Comparison of ENCODE assay signal across 10 mouse cellular contexts in genomic region chr2:154916547-154916946, GRCm38 (mm10). TPM values are rescaled to one million over a fixed set of nuclear protein-coding genes. Genes with fewer than 3 reads are reported as not detected.
DNase-seq lines count a peak whose midpoint lies in the region; ATAC-seq and TF ChIP-seq lines count a peak whose summit lies in the region.
"Had no signal": no experiment of that assay in that cellular context is flagged by ENCODE, and none has a peak within 500 bp of the region (broad histone marks: within the 10 kb centered on the region; RNA-seq: fewer than 3 reads in every experiment).

No protein-coding gene starts in this region.

- 13% methylated on average over 2 of the region's 2 CpGs for whole genome bisulfite sequencing in hindbrain, embryonic 11.5 days
- 14% methylated on average over 2 of the region's 2 CpGs for WGBS in hindbrain, embryonic 13.5 days
- WGBS in kidney, postnatal 0 days, result 17% methylated on average over 2 of the region's 2 CpGs
- WGBS in neural tube, embryonic 15.5 days, result 11% methylated on average over 2 of the region's 2 CpGs

- H3K9ac ChIP-seq in hindbrain, embryonic 11.5 days (ENCODE audit: low read depth, low read length), result no peak overlapping the region
- no peak overlapping the region for H3K9ac ChIP-seq in hindbrain, embryonic 13.5 days
- H3K9ac ChIP-seq in CH12.LX (ENCODE audit: insufficient read depth, low read depth), result no peak overlapping the region
- no peak overlapping the region for H3K9ac ChIP-seq in kidney, postnatal 0 days (ENCODE audit: low read depth, low read length)
- no peak overlapping the region for H3K9ac ChIP-seq in neural tube, embryonic 15.5 days (replicated peaks)

- no peak overlapping the region for H3K4me3 ChIP-seq in hindbrain, embryonic 11.5 days (ENCODE audit: low read depth, low read length)
- H3K4me3 ChIP-seq in hindbrain, embryonic 13.5 days, result no peak overlapping the region
- H3K4me3 ChIP-seq in CH12.LX (replicated peaks in 1 of 3; ENCODE audit: low read depth in 2 of 3, low read length in 2 of 3, poor library complexity in 1 of 3), result no peak overlapping the region
- H3K4me3 ChIP-seq in kidney, postnatal 0 days (replicated peaks; ENCODE audit: low read depth, low read length), result no peak overlapping the region
- H3K4me3 ChIP-seq in neural tube, embryonic 15.5 days (replicated peaks), result no peak overlapping the region
- H3K4me3 ChIP-seq: erythroblast, embryonic 14.5 days had no signal

- H3K36me3 ChIP-seq in hindbrain, embryonic 11.5 days (ENCODE audit: control insufficient read depth, insufficient read depth, low read length), result no peaks in the 10 kb centered on the region
- no peaks in the 10 kb centered on the region for H3K36me3 ChIP-seq in hindbrain, embryonic 13.5 days
- H3K36me3 ChIP-seq in CH12.LX (replicated peaks in 1 of 2; ENCODE audit: control insufficient read depth in 1 of 2, insufficient read depth in 1 of 2, low read length in 1 of 2), result no peaks in the 10 kb centered on the region
- H3K36me3 ChIP-seq in kidney, postnatal 0 days (ENCODE audit: insufficient read depth, low read length), result no peaks in the 10 kb centered on the region
- H3K36me3 ChIP-seq in neural tube, embryonic 15.5 days, result no peaks in the 10 kb centered on the region

- dilution Hi-C loops in CH12.LX (cut with MboI; ENCODE audit: extremely low pct_ligation_motif_present, extremely low pct_unique_long_range_greater_than_20kb, low sequenced_read_pairs), result no loop called here

- peak; percentile 60 for DNase-seq in hindbrain, embryonic 11.5 days (ENCODE audit: low spot score)
- peak; percentile 69 for DNase-seq in CH12.LX (ENCODE audit: extremely low read depth)
- peak; percentile 65 for DNase-seq in brain, adult 2 months (ENCODE audit: low read depth, low spot score)
- DNase-seq in kidney, postnatal 0 days (ENCODE audit: low spot score), result peak; percentile 74
- peak; percentile 81 for DNase-seq in retina, postnatal 1 day
- DNase-seq in frontal cortex, postnatal 14 days (ENCODE audit: low spot score in 2 of 2), result no peak

- H3K79me2 ChIP-seq in CH12.LX (replicated peaks; ENCODE audit: control insufficient read depth, extremely low read depth, insufficient read depth, poor library complexity, severe bottlenecking), result no peaks in the 10 kb centered on the region

- no peak overlapping the region for H3K27ac ChIP-seq in hindbrain, embryonic 11.5 days (ENCODE audit: low read depth, low read length)
- H3K27ac ChIP-seq in hindbrain, embryonic 13.5 days, result no peak overlapping the region
- H3K27ac ChIP-seq in CH12.LX (ENCODE audit: insufficient read depth, low read depth), result no peak overlapping the region
- no peak overlapping the region for H3K27ac ChIP-seq in kidney, postnatal 0 days
- no peak overlapping the region for H3K27ac ChIP-seq in neural tube, embryonic 15.5 days (replicated peaks)
- H3K27ac ChIP-seq: macrophage had no signal

- no peaks in the 10 kb centered on the region for H3K9me3 ChIP-seq in hindbrain, embryonic 11.5 days (ENCODE audit: control insufficient read depth, low read length)
- H3K9me3 ChIP-seq in hindbrain, embryonic 13.5 days, result no peaks in the 10 kb centered on the region
- H3K9me3 ChIP-seq in CH12.LX (replicated peaks; ENCODE audit: low read length), result no peaks in the 10 kb centered on the region
- H3K9me3 ChIP-seq in kidney, postnatal 0 days (replicated peaks; ENCODE audit: low read length), result no peaks in the 10 kb centered on the region
- no peaks in the 10 kb centered on the region for H3K9me3 ChIP-seq in neural tube, embryonic 15.5 days (replicated peaks)

- H3K4me1 ChIP-seq in hindbrain, embryonic 11.5 days (replicated peaks; ENCODE audit: control insufficient read depth, insufficient read depth, low read length), result no peaks in the 10 kb centered on the region
- H3K4me1 ChIP-seq in hindbrain, embryonic 13.5 days (replicated peaks), result no peaks in the 10 kb centered on the region
- no peaks in the 10 kb centered on the region; a peak in 1 of 4 replicates for H3K4me1 ChIP-seq in CH12.LX (ENCODE audit: control insufficient read depth in 1 of 2, insufficient read depth in 2 of 2)
- H3K4me1 ChIP-seq in kidney, postnatal 0 days (replicated peaks; ENCODE audit: insufficient read depth, low read length), result no peaks in the 10 kb centered on the region
- H3K4me1 ChIP-seq in neural tube, embryonic 15.5 days, result no peaks in the 10 kb centered on the region

- H3K4me2 ChIP-seq in hindbrain, embryonic 11.5 days (replicated peaks; ENCODE audit: low read depth, low read length), result no peak overlapping the region
- no peak overlapping the region for H3K4me2 ChIP-seq in hindbrain, embryonic 13.5 days
- H3K4me2 ChIP-seq in CH12.LX (ENCODE audit: insufficient read depth, low read depth, poor library complexity, severe bottlenecking), result no peak overlapping the region
- H3K4me2 ChIP-seq in kidney, postnatal 0 days (ENCODE audit: low read length), result no peak overlapping the region
- H3K4me2 ChIP-seq in neural tube, embryonic 15.5 days, result no peak overlapping the region

- no peak for TF ChIP-seq POLR2A in CH12.LX (IDR thresholded peaks at IDR 0.05; ENCODE audit: low read depth, low read length)

- no peak for TF ChIP-seq EP300 in CH12.LX (IDR thresholded peaks at IDR 0.05; ENCODE audit: low read length)

- ATAC-seq in hindbrain, embryonic 11.5 days (ENCODE audit: low FRiP score), result no peak
- no peak for ATAC-seq in hindbrain, embryonic 13.5 days (ENCODE audit: low FRiP score)
- ATAC-seq in kidney, postnatal 0 days (replicated peaks; ENCODE audit: low FRiP score, low read depth), result no peak
- no peak for ATAC-seq in neural tube, embryonic 15.5 days (ENCODE audit: low FRiP score)

- in situ Hi-C loops in CH12.LX (cut with MboI; ENCODE audit: low pct_ligation_motif_present, low pct_unique_long_range_greater_than_20kb, low sequenced_read_pairs), result no loop called here

- peak; percentile 52 for TF ChIP-seq RAD21 in CH12.LX (IDR thresholded peaks at IDR 0.05; ENCODE audit: low read depth, low read length)

- no peaks in the 10 kb centered on the region for H3K27me3 ChIP-seq in hindbrain, embryonic 11.5 days (ENCODE audit: control insufficient read depth, insufficient read depth, low read length)
- H3K27me3 ChIP-seq in hindbrain, embryonic 13.5 days, result peaks cover 19% of the 10 kb centered on the region
- H3K27me3 ChIP-seq in CH12.LX (replicated peaks), result peaks cover 14% of the 10 kb centered on the region
- H3K27me3 ChIP-seq in kidney, postnatal 0 days (ENCODE audit: insufficient read depth, low read length), result no peaks in the 10 kb centered on the region
- peaks cover 15% of the 10 kb centered on the region for H3K27me3 ChIP-seq in neural tube, embryonic 15.5 days (replicated peaks)

- peak; percentile 40 to 79; a peak in 3 of 4 replicates for TF ChIP-seq CTCF in CH12.LX (conservative IDR thresholded peaks at IDR 0.05 in 1 of 2, IDR thresholded peaks at IDR 0.05 in 1 of 2; ENCODE audit: low read depth in 2 of 2, low read length in 2 of 2)
- peak; percentile 68 for TF ChIP-seq CTCF in kidney, postnatal 0 days (IDR thresholded peaks at IDR 0.05; ENCODE audit: low read depth)

TF ChIP-seq in CH12.LX, 34 proteins besides CTCF, POLR2A, EP300 and RAD21:
- TF ChIP-seq SMC3 (IDR thresholded peaks at IDR 0.05; ENCODE audit: low read depth, low read length) (peak; percentile 62), ZNF384 (IDR thresholded peaks at IDR 0.05; ENCODE audit: low read depth, low read length) (no peak), RCOR1 (conservative IDR thresholded peaks at IDR 0.05; ENCODE audit: low read depth, low read length) (no peak)
TF ChIP-seq in CH12.LX: peak in this region for 1.

RNA-seq across cellular contexts. Expression of gene Eif2s2, which starts 23.8 kb away (rescaled TPM):
- polyA plus RNA-seq in hindbrain, embryonic 11.5 days (2014; fragmentation: Nextera tagmentation; extraction: Ambion mirVana), result 126 and 127 TPM in 2 replicates
- 83.9 and 87.3 TPM in 2 replicates for polyA plus RNA-seq in hindbrain, embryonic 13.5 days (2015; fragmentation: Nextera tagmentation; extraction: Ambion mirVana)
- total RNA-seq in CH12.LX (2012; rRNA removed) (116 and 126 TPM in 2 replicates), CH12.LX (2014; rRNA removed) (256 and 269 TPM in 2 replicates)
- polyA plus RNA-seq in CH12.LX (2012; ENCODE audit: insufficient read length, low read depth), result 219 and 276 TPM in 2 replicates
- 107 and 109 TPM in 2 replicates for polyA plus RNA-seq in kidney, postnatal 0 days (2015; fragmentation: Nextera tagmentation; extraction: Ambion mirVana)
- 70.2 and 71.1 TPM in 2 replicates for polyA plus RNA-seq in neural tube, embryonic 15.5 days (2015; fragmentation: Nextera tagmentation; extraction: Ambion mirVana)

Comparison
In these comparisons a context has a peak if more than half of its experiments do, and no peak if none do; other contexts are left out.
1. DNase-seq: peak in hindbrain, embryonic 11.5 days (single experiment), CH12.LX (single experiment), brain, adult 2 months (single experiment), kidney, postnatal 0 days (single experiment) and retina, postnatal 1 day (single experiment); none in frontal cortex, postnatal 14 days (0 of 2).